In the genomic region with DNA sequence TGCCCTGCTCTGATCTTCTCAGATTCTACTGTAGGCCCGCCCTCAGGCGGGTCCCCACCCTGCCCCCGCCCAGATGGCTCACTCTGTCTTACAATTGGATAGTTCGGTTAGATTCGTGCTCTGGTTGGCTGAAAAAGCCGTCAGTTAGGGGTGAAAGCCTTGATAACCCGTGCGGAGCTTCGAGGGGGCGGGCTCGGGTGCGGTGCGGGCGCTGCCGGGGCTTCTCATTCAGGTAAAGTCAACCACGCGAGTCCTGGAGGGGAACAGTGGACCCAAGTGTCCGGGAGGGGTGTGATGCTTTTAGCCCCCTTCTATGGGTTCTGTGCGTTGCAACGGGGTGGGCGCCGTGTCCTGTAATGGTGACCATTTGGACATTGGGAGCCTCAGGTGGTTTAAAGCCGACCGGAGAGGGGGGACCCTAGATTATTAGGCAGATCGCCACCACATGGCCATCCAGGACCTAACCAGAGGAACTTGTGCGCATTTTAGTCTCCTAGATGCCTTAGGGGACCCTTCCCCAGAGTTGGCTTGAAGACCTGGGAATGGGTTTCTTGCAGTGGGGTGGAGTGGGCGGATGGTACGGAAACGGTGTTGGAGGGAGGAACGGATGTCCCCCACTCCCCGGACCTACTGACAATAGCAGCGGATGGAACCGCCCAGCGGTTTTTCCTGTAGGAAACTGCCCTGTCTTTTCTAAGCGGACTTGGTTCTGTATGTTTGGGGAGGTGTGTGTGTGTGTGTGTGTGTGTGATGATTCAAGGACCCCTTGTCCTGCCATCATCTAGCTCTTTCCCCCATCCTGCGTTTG, we compare ENCODE assay signal across 8 mouse cellular contexts. TPM values are rescaled to one million over a fixed set of nuclear protein-coding genes. Genes with fewer than 3 reads are reported as not detected.
DNase-seq lines count a peak whose midpoint lies in the region; ATAC-seq lines count a peak whose summit lies in the region.

A gene (plus strand): TSS at position 186 of the 808 bp plus-strand sequence.

- H3K4me2 ChIP-seq in kidney, embryonic 15.5 days: peak within 1 kb of the TSS; percentile 87

- H3K27me3 ChIP-seq in heart, embryonic 10.5 days (ENCODE audit: insufficient read depth, poor library complexity, severe bottlenecking): peaks cover 55% of the 10 kb centered on the region
- no peaks in the 10 kb centered on the region for H3K27me3 ChIP-seq in kidney, embryonic 15.5 days

- WGBS in heart, embryonic 10.5 days: under 1% methylated on average over 36 of the region's 36 CpGs
- WGBS in kidney, embryonic 15.5 days: under 1% methylated on average over 36 of the region's 36 CpGs

- no peaks in the 10 kb centered on the region for H3K9me3 ChIP-seq in heart, embryonic 10.5 days
- H3K9me3 ChIP-seq in kidney, embryonic 15.5 days (replicated peaks): no peaks in the 10 kb centered on the region

- no peaks in the 10 kb centered on the region for H3K36me3 ChIP-seq in heart, embryonic 10.5 days
- H3K36me3 ChIP-seq in kidney, embryonic 15.5 days: no peaks in the 10 kb centered on the region

- peaks cover 37% of the 10 kb centered on the region for H3K4me1 ChIP-seq in heart, embryonic 10.5 days
- peaks cover 34% of the 10 kb centered on the region for H3K4me1 ChIP-seq in kidney, embryonic 15.5 days

- peak within 1 kb of the TSS; percentile 53 for H3K9ac ChIP-seq in kidney, embryonic 15.5 days

- peak within 1 kb of the TSS; percentile 71 for H3K4me3 ChIP-seq in heart, embryonic 10.5 days
- H3K4me3 ChIP-seq in kidney, embryonic 15.5 days (replicated peaks): peak within 1 kb of the TSS; percentile 55

- DNase-seq in B cell, adult 2 months: peak; percentile 85 to 87
- peak; percentile 97 for DNase-seq in brain, adult 2 months (ENCODE audit: low read depth, low spot score)
- peak; percentile 98 for DNase-seq in heart, embryonic 10.5 days (ENCODE audit: low spot score)
- DNase-seq in liver: peak; percentile 94
- peak; percentile 87 to 92 for DNase-seq in spleen, postnatal 4 days (ENCODE audit: low spot score in 2 of 2)

- peak within 1 kb of the TSS; percentile 77 for H3K27ac ChIP-seq in heart, embryonic 10.5 days
- peak within 1 kb of the TSS; percentile 69 for H3K27ac ChIP-seq in kidney, embryonic 15.5 days

- ATAC-seq in erythroblast, adult 5-6 weeks (replicated peaks; ENCODE audit: low FRiP score, poor library complexity, severe bottlenecking): peak; percentile 91
- ATAC-seq in kidney, embryonic 15.5 days (replicated peaks; ENCODE audit: low FRiP score): peak; percentile 96
- ATAC-seq in monocyte, adult 5-6 weeks (replicated peaks; ENCODE audit: insufficient number of reproducible peaks, low FRiP score, low TSS enrichment, poor library complexity, severe bottlenecking): peak; percentile 96

RNA-seq across cellular contexts. Expression of the gene that starts here (rescaled TPM):
- total RNA-seq in erythroblast, adult 5-6 weeks (2015; ENCODE audit: low replicate concordance): not detected in 2 replicates
- 0.42 and 1.3 TPM in 2 replicates for total RNA-seq in erythroblast, adult 5-6 weeks (2017; ENCODE audit: low replicate concordance)
- 37.1 and 47.9 TPM in 2 replicates for polyA plus RNA-seq in heart, embryonic 10.5 days (2016; fragmentation: Nextera tagmentation; extraction: Ambion mirVana)
- 46.5 and 53.4 TPM in 2 replicates for polyA plus RNA-seq in kidney, embryonic 15.5 days (2015; fragmentation: Nextera tagmentation; extraction: Ambion mirVana)
- total RNA-seq in monocyte, adult 5-6 weeks (2017): 8.6 to 12.3 TPM (median 10.3 TPM) in 3 replicates

Comparison
In these comparisons a context has a peak if more than half of its experiments do, and no peak if none do; other contexts are left out.
1. Peak in every context shown above with its lines: DNase-seq, ATAC-seq, H3K4me3 ChIP-seq and H3K27ac ChIP-seq.